Mouse (Mus musculus) ES-E14 (cell line): ENCODE data around the gene Rpgrip1.
A peak's percentile ranks its signal among the peaks of the same experiment; 100 is the strongest.

Experiments used
- CHD2 ChIP-seq: IDR thresholded peaks from 2 replicates; pipeline ENCODE4 v1.6.1; 2014; ENCODE audit warnings: mild to moderate bottlenecking, low read depth, low read length, inconsistent platforms
- HCFC1 ChIP-seq: IDR thresholded peaks from 2 replicates; pipeline ENCODE4 v1.6.1; 2012; ENCODE audit warnings: low read length, inconsistent platforms, borderline replicate concordance; ENCODE audit not compliant: insufficient read depth
- MAFK ChIP-seq: IDR thresholded peaks from 2 replicates; pipeline ENCODE4 v1.6.1; 2014; ENCODE audit warnings: mild to moderate bottlenecking, low read depth, low read length, inconsistent platforms; ENCODE audit not compliant: insufficient read depth
- ZC3H11A ChIP-seq: IDR thresholded peaks from 2 replicates; pipeline ENCODE4 v1.6.1; 2012; ENCODE audit warnings: low read depth, mild to moderate bottlenecking, inconsistent platforms, low read length, borderline replicate concordance
- ZNF384 ChIP-seq: IDR thresholded peaks from 2 replicates; pipeline ENCODE4 v1.6.1; 2012; ENCODE audit warnings: low read depth, low read length, inconsistent platforms

- TF ChIP-seq CHD2 (peak; percentile 94), HCFC1 (peak; percentile 68), ZC3H11A (no peak), MAFK (no peak), ZNF384 (no peak)
These were observed 86.8 kb downstream of the Rpgrip1 start, which contains the start of gene Supt16 for GRCm38 (mm10) chr14:52197156-52197878.
